Mouse (Mus musculus) monocyte, adult 2 months (primary cell): Measurements from ENCODE around the gene Chst15.

Source experiments
- DNase-seq, 2 experiments: peaks; one replicate each; pipeline ENCODE4 v3.0.0; 2022; ENCODE audit warnings: low spot score in 2 of 2, low read depth in 1 of 2

Gene Chst15

DNA sequence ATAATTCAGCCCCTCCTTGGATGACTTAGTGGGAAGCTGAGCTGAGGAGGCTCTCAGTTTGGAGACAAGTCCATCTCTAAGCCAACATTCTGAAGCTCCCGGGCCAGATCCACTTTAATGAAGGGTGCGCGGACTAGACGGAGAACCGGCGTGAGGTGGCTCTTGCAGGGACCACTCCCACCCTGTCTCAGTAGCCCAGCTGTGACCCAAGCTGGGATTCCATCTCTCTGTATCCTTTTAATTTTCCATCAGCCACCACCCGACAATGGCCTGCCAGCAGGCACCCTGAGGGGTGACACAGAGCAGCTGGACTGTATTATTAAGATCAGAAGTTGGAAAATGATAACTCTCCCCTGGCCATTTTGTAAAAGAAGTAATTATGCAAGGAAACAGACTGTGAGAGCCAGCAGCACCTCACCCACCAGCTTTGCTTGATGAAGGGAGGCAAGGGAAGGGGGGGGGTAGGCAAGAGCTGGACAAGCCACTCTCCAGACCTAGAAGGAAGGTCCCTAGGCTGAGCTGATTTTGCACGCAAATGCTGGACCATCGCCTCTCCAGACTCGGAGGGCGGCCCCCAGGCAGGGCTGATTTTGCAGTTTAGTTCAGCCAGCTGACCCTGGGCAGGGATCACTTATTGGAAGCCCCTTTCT, 20.4 kb upstream of the Chst15 start:
- no peak for DNase-seq

GRCm38 (mm10) chr7:132336781-132337180, 19.8 kb upstream of the Chst15 start:
- no peak for DNase-seq

- DNase-seq, result no peak
Measured at GRCm38 (mm10) chr7:132335367-132335766, 18.3 kb upstream of the Chst15 start.

GRCm38 (mm10) chr7:132333078-132333477, 16.1 kb upstream of the Chst15 start:
- DNase-seq, result no peak

GRCm38 (mm10) chr7:132332176-132332575, 15.1 kb upstream of the Chst15 start:
- DNase-seq, result no peak

- DNase-seq, result no peak
Measured at GRCm38 (mm10) chr7:132330179-132330578, 13.2 kb upstream of the Chst15 start.

GRCm38 (mm10) chr7:132328648-132329047, 11.6 kb upstream of the Chst15 start:
- no peak for DNase-seq

DNA sequence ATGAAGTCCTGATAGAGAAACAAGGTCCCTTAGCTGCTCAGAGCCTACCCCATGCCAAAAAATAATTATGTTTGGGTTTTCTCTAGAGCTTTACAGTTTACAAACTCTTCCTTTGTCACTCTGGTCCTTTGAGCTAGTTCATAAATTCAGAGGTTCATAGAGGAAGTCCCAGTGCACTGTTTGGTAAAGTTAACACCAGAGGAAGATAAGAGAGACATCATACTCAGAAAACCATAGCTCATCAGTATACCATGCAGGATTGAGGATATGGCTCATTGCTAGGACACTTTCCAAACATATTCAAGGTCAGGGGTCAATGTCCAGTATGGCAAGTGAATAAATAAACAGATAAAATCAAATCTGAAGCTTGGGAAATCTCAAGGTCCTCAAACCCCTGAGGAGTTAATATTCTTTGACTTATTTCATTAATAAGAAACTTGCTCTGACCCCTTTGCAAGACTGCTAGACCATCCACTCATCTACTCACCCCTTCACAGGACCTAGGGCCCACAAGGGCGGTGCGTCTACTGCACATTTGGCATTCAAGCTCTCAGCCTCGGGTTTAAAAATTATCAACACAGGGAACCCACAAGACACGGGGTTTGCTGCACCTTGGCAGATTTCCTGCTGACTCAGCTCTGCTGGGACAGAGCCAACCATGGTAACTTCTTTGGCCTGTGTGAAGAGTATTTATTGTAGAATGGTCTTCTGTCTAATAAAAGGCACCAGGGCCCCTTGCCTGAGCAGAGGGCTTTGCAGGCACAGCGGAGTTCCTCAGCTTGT, 8.7 kb upstream of the Chst15 start:
- no peak for DNase-seq

GRCm38 (mm10) chr7:132323430-132323829, 6.4 kb upstream of the Chst15 start:
- DNase-seq, result peak in 1 of 2 experiments; percentile 46

- DNase-seq, result no peak
Measured at GRCm38 (mm10) chr7:132321392-132321958, 4.4 kb upstream of the Chst15 start.

DNA sequence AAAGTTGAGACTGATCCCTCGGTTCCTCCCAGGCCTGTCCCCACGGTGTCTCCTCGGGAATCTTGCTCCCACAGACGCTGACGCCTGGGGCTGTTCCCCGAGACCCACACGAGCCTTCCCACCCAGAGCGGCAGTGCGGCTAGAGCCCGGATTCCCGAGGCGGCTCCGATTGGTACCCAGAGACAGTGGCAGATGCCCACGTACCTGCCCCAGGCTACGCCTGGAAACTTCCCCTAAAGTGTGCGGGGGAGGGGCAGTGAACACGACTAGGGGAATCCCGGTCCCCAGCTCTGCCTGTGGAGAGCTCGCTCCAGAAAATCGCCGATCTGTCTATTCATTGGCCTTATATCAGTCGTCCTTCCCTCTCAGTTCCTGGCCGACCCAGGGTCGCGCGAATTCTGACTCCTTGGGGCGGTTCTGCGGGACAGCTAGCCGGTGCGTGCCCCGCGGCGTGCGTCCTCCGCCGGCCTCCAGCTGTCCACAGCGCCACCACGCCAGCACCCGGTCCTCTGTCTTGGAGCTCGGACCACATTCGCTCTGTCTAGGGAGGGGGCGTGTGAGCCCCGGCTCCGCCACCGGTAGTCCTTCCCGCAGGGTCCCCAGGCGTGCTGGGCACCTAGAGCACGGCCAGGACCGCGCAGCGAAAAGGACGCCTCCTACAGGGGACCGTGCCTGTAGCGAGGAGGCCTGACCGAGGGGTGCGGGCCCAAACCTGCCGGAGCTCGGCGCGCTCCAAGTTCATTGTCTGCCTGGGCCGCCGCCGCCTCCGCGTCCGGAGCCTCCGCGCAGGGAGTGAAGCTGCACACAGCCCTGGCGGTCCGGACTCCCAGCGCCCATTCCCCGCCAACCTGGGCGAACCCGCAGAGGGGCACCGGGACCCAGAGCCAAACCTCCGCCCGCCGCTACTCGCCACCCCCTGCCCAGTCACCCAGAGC, 660 bp downstream of the Chst15 start:
- peak in 1 of 2 experiments; percentile 60 for DNase-seq

DNA sequence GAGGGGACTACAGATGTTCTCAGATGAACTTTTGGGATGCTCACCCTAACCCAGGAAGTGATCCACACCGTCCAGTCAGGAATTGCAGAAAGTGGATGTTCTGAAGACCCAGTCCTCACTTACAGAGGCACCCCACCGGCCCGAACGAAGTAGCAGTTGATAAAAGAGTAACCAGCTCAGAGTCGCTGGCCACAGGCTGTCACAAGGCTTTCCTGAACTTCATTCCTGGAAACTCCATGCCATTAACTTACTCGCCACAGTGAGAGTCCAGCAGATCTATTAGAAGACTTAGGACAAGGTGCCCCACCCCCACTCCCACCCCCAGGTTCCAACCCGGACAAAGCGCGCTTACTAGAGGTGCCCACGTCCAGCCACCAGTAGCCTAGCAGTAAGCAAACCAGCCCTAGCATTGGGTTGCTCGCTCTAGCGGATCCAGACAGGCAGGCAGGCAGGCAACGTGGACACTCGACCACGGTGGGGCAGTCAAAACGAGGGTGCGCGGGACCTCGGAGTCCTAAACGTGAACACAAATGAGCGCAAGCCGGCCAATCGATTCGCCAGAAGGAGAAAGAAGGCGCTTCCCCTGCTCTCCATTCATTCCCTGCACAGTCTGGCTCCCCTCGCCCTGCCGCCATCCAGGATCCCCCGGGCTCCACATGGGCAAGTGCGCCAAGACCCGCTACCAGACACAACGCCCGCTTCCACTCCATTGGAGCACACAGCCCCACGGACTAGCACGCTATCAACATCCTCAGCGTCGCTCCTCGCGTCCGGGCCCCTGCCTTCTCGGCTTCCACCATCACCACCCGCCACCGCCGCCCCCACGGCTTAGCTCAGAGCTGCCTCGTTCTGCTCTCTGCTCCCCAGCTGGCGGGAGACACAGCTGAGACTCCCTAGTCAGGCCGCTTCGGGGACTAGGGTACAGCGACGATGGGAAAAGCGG, 1.6 kb downstream of the Chst15 start:
- DNase-seq, result peak in 1 of 2 experiments; percentile 34

- no peak for DNase-seq
Measured at GRCm38 (mm10) chr7:132312396-132312795, 4.6 kb downstream of the Chst15 start.

DNA sequence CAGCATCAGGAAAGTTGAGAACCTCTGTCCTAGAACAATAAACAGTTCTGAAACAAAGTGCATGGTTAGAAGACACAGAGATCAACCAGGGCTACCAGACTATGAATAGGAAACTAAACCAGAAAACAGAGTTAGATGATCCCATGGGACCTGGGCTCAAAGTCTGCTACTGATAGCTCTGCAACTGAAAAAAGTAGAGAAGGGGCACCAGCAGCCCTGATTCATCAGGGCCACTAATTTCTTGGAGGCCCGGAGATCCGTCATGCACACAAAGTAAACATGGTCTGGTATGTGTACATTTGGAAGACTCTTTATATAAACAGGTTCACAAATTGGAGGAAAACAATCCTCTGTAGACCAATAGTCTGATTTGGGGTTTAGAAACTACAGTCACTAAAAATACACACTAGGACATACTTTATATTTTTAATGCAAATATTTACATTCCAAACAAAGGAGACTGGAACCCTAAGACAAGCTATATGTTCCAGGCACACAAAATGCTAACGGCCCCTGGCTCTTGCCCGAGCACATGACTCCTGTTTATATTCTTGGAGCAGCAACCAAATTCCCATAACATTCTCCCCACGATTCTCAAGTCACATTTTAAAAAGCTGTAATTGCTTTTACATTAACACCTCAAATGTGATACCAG, 8.4 kb downstream of the Chst15 start:
- DNase-seq, result no peak

DNA sequence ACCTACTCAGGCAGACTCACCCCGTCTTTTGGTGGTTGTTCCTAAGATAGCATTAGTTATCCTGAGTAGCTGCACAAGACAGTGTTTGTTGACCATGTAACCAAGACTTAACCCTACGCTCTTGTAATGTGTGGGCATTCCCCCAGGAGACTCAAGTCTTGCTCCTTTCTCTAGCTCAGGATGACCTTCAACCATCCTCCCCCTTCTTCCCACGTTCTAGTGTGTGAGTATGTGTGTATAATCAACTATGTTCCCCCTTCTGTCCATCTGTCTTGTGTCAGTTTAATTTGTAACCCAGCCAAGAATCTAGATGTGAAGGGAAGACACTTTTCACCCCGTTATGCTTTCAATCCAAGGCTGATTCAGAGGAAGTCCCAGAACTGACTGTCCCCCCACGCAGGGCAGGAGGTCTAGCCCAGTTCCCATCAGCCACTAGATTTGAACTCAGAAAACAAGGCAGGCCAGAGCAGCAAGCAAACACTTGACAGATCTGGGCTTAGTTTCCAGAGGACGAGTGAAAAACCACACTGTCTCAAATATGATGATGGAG, 9.2 kb downstream of the Chst15 start:
- no peak for DNase-seq

- DNase-seq, result no peak
Measured at GRCm38 (mm10) chr7:132306671-132307412, 10.2 kb downstream of the Chst15 start.

- no peak for DNase-seq
Measured at GRCm38 (mm10) chr7:132305492-132306375, 11.3 kb downstream of the Chst15 start.
